Mouse (Mus musculus): ENCODE measurements at regions not wholly inside any gene's neighbourhood (a gene's known extent, or its start where the extent isn't known, plus 50 kb on each side); places are given as distances from the start of the nearest gene placed in this dataset.

DNA sequence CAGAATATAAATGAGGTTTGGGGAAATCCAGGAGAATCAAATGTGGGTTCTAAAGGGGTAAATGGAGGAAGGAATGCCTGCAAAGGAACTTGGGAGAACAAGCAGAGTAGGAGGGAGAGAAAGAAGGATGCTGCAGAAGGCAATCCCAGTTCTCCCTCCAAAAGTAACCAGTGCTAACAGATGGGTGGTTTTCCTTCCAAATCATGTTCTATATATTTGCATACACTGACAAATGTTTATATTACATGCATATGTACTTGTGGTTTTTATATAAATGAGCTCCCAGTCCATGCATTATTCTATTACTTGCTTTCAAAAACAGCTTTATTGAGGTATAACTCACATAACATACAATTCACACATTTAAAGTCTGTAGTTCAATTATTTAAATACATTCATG, 53.7 kb downstream of the Zcchc12 start:
- ChIA-PET POLR2A (no interaction called here), CTCF (no interaction called here)

DNA sequence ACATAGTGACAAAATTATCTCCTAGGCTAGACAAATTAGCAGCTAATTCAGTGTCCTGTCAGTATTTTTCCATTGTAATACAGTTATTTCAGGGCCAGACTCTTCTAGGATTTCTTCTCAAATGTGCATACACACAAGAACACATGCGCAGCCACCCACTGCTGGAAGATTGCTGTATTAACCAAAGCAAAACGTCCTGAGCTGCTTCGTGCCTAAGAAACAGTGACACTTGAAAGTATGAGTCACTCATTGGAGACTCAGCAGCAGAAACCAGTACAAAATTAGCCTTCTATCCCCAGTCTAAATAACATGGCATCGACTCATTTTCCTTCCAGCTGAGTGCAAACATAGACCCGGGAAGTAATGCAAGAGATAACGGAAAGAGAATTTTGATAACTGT, 59.2 kb downstream of the Zcchc12 start:
- POLR2A ChIA-PET, result no interaction called here
- CTCF ChIA-PET, result no interaction called here

DNA sequence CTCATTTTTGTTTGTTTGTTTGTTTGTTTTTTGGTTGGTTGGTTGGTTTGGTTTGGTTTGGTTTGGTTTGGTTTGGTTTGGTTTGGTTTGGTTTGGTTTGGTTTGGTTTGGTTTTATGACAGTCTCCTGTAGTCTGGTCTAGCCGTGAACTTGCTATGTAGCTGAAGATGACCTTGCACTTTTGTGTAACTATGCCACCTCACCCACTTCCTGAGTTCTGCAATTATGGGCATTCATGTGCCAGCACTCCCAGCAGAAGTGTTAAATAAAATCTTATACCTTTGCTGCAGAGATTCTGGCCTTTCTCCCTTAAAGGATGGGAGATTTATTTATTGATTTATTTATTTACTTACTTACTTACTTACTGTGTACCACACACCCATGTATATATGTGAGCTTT, 51.5 kb upstream of the Lonrf3 start:
- CTCF ChIA-PET, result interaction anchor here in 1 of 4 experiments (0.7 kb wide), 1 partner anchor 54 kb away, joined by 4 read pairs; no protein-coding TSS in a partner anchor
- POLR2A ChIA-PET, result no interaction called here

All from embryonic stem cell, embryonic (primary cell).